Mouse (Mus musculus) liver, postnatal 0 days (tissue): ENCODE results near the gene Stat3. TPM values are rescaled to one million over a fixed set of nuclear protein-coding genes. Genes with fewer than 3 reads are reported as not detected.

Experiments used
- ATAC-seq: fragments of 200-750 bp; cut with Nextera tagmentation; 2 replicates; pipeline ENCODE4 v1.8.0; 2017; ENCODE audit warnings: mild to moderate bottlenecking, moderate library complexity
- DNase-seq: peaks from one replicate; pipeline ENCODE4 v3.0.0-alpha.2; 2016
- H3K27ac ChIP-seq: fragments of 300-500 bp; sonication (generic); 2 replicates; pipeline ENCODE4 v1.5.1; 2014; ENCODE audit warnings: antibody characterized with exemption, moderate library complexity, mild to moderate bottlenecking, low read depth
- H3K27me3 ChIP-seq: fragments of 300-500 bp; sonication (generic); 2 replicates; pipeline ENCODE4 v1.6.1; 2014; ENCODE audit warnings: low read length, control low read depth, mixed read lengths; ENCODE audit not compliant: insufficient read depth
- H3K36me3 ChIP-seq: fragments of 300-500 bp; sonication (generic); replicated peaks from 2 replicates; pipeline ENCODE4 v1.6.1; 2014; ENCODE audit warnings: mild to moderate bottlenecking, control low read depth, low read length, moderate library complexity, mixed read lengths; ENCODE audit not compliant: insufficient read depth
- H3K4me1 ChIP-seq: fragments of 300-500 bp; sonication (generic); 2 replicates; pipeline ENCODE4 v1.6.1; 2014; ENCODE audit warnings: antibody characterized with exemption, mild to moderate bottlenecking, control low read depth; ENCODE audit not compliant: insufficient read depth
- H3K4me2 ChIP-seq: fragments of 300-500 bp; sonication (generic); 2 replicates; pipeline ENCODE4 v1.6.1; 2014; ENCODE audit warnings: low read depth, mild to moderate bottlenecking, low read length, moderate library complexity, mixed read lengths
- H3K4me3 ChIP-seq: fragments of 300-500 bp; sonication (generic); 2 replicates; pipeline ENCODE4 v1.5.1; 2014; ENCODE audit warnings: low read depth, low read length
- H3K9ac ChIP-seq: fragments of 300-500 bp; sonication (generic); replicated peaks from 2 replicates; pipeline ENCODE4 v1.6.1; 2014; ENCODE audit warnings: mild to moderate bottlenecking, moderate library complexity
- H3K9me3 ChIP-seq: fragments of 300-500 bp; sonication (generic); 2 replicates; pipeline ENCODE4 v1.6.1; 2016; ENCODE audit warnings: mild to moderate bottlenecking, control low read depth, low read length, mixed read lengths
- CTCF ChIP-seq: sonication (generic); IDR thresholded peaks from 2 replicates; pipeline ENCODE4 v1.5.1; 2016; ENCODE audit warnings: antibody characterized with exemption, low read depth
- EP300 ChIP-seq: IDR thresholded peaks from 2 replicates; pipeline ENCODE4 v1.6.1; 2016; ENCODE audit warnings: antibody characterized with exemption, low read depth, mild to moderate bottlenecking
- WGBS: fragments of 180-500 bp; shearing (Covaris S2); extraction: QIAGEN DNeasy Blood & Tissue Kit; methylation state at CpG from one replicate; pipeline ENCODE4 v1.1.7; 2014; ENCODE audit not compliant: insufficient replicate concordance; 5-methylcytosine and 5-hydroxymethylcytosine counted together
- polyA plus RNA-seq: library from polyadenylated mRNA; unstranded; fragments of >200 nt; fragmentation: Nextera tagmentation; extraction: Ambion mirVana; gene quantifications from 2 replicates; pipeline ENCODE4 v1.2.1, GENCODE M21; 2015

The Stat3 gene
- polyA plus RNA-seq, 1 experiment from 2014 or later: 53.7 TPM

- Histone ChIP-seq H3K36me3 (peaks cover 7% of the 10 kb centered on the region), H3K27ac (no peak overlapping the region), H3K4me3 (no peak overlapping the region), H3K27me3 (no peaks in the 10 kb centered on the region), H3K4me1 (no peaks in the 10 kb centered on the region), H3K9ac (no peak overlapping the region), H3K9me3 (no peaks in the 10 kb centered on the region), H3K4me2 (no peak overlapping the region)
- DNase-seq: peak; percentile 57
- WGBS: 69% methylated on average over 10 of the region's 10 CpGs
- TF ChIP-seq CTCF (no peak), EP300 (no peak)
- no peak for ATAC-seq
Observed at GRCm38 (mm10) chr11:100870256-100870967, 68.9 kb downstream of the Stat3 start.

DNA sequence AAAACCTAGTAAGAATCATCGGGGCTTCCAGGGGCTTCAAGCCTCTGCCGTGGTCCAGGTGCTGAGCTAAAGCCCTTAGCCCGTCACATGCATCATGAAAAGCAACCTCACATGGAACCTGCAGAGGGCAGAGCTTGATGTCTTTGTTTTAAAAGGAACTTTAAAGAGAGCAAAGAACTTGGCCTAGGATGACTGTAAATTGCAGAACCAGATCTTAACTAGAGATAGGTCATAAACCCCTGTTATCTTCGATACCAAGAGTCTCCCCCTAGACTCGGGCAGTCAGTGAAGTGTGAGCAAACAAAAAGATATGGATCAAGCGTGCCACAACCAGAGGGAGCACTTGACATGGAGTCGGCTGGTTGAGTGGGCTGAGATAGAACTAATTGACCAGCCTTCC is 73.7 kb downstream of the Stat3 start:
- Histone ChIP-seq H3K4me1 (peaks cover 12% of the 10 kb centered on the region), H3K4me2 (no peak overlapping the region), H3K9me3 (no peaks in the 10 kb centered on the region), H3K9ac (no peak overlapping the region), H3K4me3 (no peak overlapping the region), H3K27ac (no peak overlapping the region), H3K27me3 (no peaks in the 10 kb centered on the region), H3K36me3 (peaks cover 12% of the 10 kb centered on the region)
- WGBS: 62% methylated on average over 7 of the region's 7 CpGs
- ATAC-seq (no peak), DNase-seq (no peak)
- TF ChIP-seq EP300 (no peak), CTCF (no peak)

- H3K4me3 ChIP-seq: no peak overlapping the region
- DNase-seq: no peak
- H3K4me2 ChIP-seq: no peak overlapping the region
- H3K27ac ChIP-seq: no peak overlapping the region
- TF ChIP-seq CTCF (no peak), EP300 (no peak)
- H3K4me1 ChIP-seq: peaks cover 18% of the 10 kb centered on the region
- H3K36me3 ChIP-seq: peaks cover 12% of the 10 kb centered on the region
- no peak for ATAC-seq
- no peak overlapping the region for H3K9ac ChIP-seq
- 90% methylated on average over 10 of the region's 10 CpGs for WGBS
- no peaks in the 10 kb centered on the region for H3K9me3 ChIP-seq
- H3K27me3 ChIP-seq: no peaks in the 10 kb centered on the region
Observed at GRCm38 (mm10) chr11:100863141-100863540, 76.2 kb downstream of the Stat3 start.

DNA sequence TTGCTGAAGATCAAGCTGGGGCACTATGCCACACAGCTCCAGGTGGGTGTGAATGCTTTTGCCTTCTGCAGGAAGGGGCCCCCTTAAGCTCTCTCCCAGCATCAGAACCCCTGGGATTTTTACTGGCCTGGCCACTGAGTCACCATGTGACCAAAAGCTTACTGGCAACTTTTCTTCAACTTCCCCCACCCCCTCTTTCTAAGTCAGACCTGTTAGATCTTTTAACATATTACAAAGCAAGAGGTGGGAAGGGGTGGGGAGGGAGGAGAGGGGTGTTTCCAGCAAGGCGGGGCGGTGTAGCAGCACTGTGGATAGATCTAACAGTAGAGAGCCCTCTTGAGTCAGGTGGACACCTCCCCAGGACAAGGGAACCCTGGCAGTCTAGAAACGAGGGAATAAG is 77.5 kb downstream of the Stat3 start:
- H3K27me3 ChIP-seq: no peaks in the 10 kb centered on the region
- peaks cover 18% of the 10 kb centered on the region for H3K4me1 ChIP-seq
- no peak overlapping the region for H3K4me3 ChIP-seq
- DNase-seq (no peak), ATAC-seq (no peak)
- H3K27ac ChIP-seq: no peak overlapping the region
- TF ChIP-seq CTCF (no peak), EP300 (no peak)
- no peak overlapping the region for H3K9ac ChIP-seq
- WGBS: 53% methylated on average over 3 of the region's 3 CpGs
- no peaks in the 10 kb centered on the region for H3K9me3 ChIP-seq
- no peak overlapping the region for H3K4me2 ChIP-seq
- H3K36me3 ChIP-seq: peaks cover 5% of the 10 kb centered on the region; the same call in 1 of the 2 replicates

- Histone ChIP-seq H3K27me3 (no peaks in the 10 kb centered on the region), H3K4me2 (peak overlapping the region; percentile 94), H3K4me1 (peaks cover 18% of the 10 kb centered on the region), H3K27ac (no peak overlapping the region), H3K9me3 (no peaks in the 10 kb centered on the region), H3K4me3 (peak overlapping the region; percentile 61), H3K9ac (peak overlapping the region; percentile 71; the same call in 1 of the 2 replicates), H3K36me3 (peaks cover 5% of the 10 kb centered on the region; the same call in 1 of the 2 replicates)
- DNase-seq: no peak
- TF ChIP-seq CTCF: no peak
- TF ChIP-seq EP300: no peak
- ATAC-seq: no peak
- 44% methylated on average over 7 of the region's 7 CpGs for WGBS
Observed at GRCm38 (mm10) chr11:100861335-100861734, 78.0 kb downstream of the Stat3 start.

- H3K9ac ChIP-seq: peak overlapping the region; percentile 71
Observed at GRCm38 (mm10) chr11:100860198-100861048, 78.9 kb downstream of the Stat3 start.

More at GRCm38 (mm10) chr11:100860198-100861048, 78.9 kb downstream of the Stat3 start:
- no peaks in the 10 kb centered on the region for H3K9me3 ChIP-seq
- peak overlapping the region; percentile 94 for H3K4me2 ChIP-seq
- no peaks in the 10 kb centered on the region for H3K27me3 ChIP-seq
- peak; percentile 95 for ATAC-seq
- peak overlapping the region; percentile 82 for H3K27ac ChIP-seq
- H3K4me1 ChIP-seq: peaks cover 18% of the 10 kb centered on the region
- WGBS: under 1% methylated on average over 44 of the region's 55 CpGs
- peak; percentile 89 for DNase-seq
- H3K4me3 ChIP-seq: peak overlapping the region; percentile 61
- peaks cover 5% of the 10 kb centered on the region; the same call in 1 of the 2 replicates for H3K36me3 ChIP-seq
- TF ChIP-seq EP300 (no peak), CTCF (no peak)
